Mouse (Mus musculus) intestine, embryonic 16.5 days (tissue): ENCODE measurements around the gene Ambra1. TPM values are rescaled to one million over a fixed set of nuclear protein-coding genes. Genes with fewer than 3 reads are reported as not detected.

Source experiments
- ATAC-seq: fragments of 200-750 bp; cut with Nextera tagmentation; 2 replicates; pipeline ENCODE4 v1.8.0; 2017; ENCODE audit warnings: moderate TSS enrichment, moderate library complexity
- H3K27ac ChIP-seq: fragments of 300-500 bp; sonication (generic); 2 replicates; pipeline ENCODE4 v1.5.1; 2014; ENCODE audit warnings: mild to moderate bottlenecking, low read length
- H3K27me3 ChIP-seq: fragments of 300-500 bp; sonication (generic); replicated peaks from 2 replicates; pipeline ENCODE4 v1.6.1; 2014; ENCODE audit warnings: low read length, control low read depth, mixed read lengths; ENCODE audit not compliant: control insufficient read depth, insufficient read depth
- H3K36me3 ChIP-seq: fragments of 300-500 bp; sonication (generic); 2 replicates; pipeline ENCODE4 v1.6.1; 2014; ENCODE audit warnings: low read length, control low read depth; ENCODE audit not compliant: control insufficient read depth, insufficient read depth
- H3K4me1 ChIP-seq: fragments of 300-500 bp; sonication (generic); 2 replicates; pipeline ENCODE4 v1.6.1; 2014; ENCODE audit warnings: low read length, control low read depth, mixed read lengths; ENCODE audit not compliant: control insufficient read depth, insufficient read depth
- H3K4me2 ChIP-seq: fragments of 300-500 bp; sonication (generic); 2 replicates; pipeline ENCODE4 v1.6.1; 2014; ENCODE audit warnings: low read depth, low read length, control low read depth
- H3K4me3 ChIP-seq: fragments of 300-500 bp; sonication (generic); 2 replicates; pipeline ENCODE4 v1.5.1; 2014; ENCODE audit warnings: mild to moderate bottlenecking, low read length
- H3K9ac ChIP-seq: fragments of 300-500 bp; sonication (generic); 2 replicates; pipeline ENCODE4 v1.6.1; 2014; ENCODE audit warnings: low read depth, low read length
- H3K9me3 ChIP-seq: fragments of 300-500 bp; sonication (generic); 2 replicates; pipeline ENCODE4 v1.6.1; 2016; ENCODE audit warnings: low read length, control low read depth; ENCODE audit not compliant: control insufficient read depth
- WGBS: fragments of 180-500 bp; shearing (Covaris S2); extraction: QIAGEN DNeasy Blood & Tissue Kit; methylation state at CpG from one replicate; pipeline ENCODE4 v1.1.7; 2014; 5-methylcytosine and 5-hydroxymethylcytosine counted together
- polyA plus RNA-seq: library from polyadenylated mRNA; unstranded; fragments of >200 nt; fragmentation: Nextera tagmentation; extraction: Ambion mirVana; gene quantifications from 2 replicates; pipeline ENCODE4 v1.2.1, GENCODE M21; 2015

Gene Ambra1
- polyA plus RNA-seq, 1 experiment from 2014 or later = 11.8 TPM

GRCm38 (mm10) chr2:91791621-91792020 is 61.7 kb downstream of the Ambra1 start:
- Histone ChIP-seq H3K9ac (no peak overlapping the region), H3K36me3 (no peaks in the 10 kb centered on the region), H3K27ac (no peak overlapping the region), H3K9me3 (no peaks in the 10 kb centered on the region), H3K27me3 (no peaks in the 10 kb centered on the region), H3K4me1 (0 out of 2 replicates have a peak, but pooled peaks cover 6% of the 10 kb centered on the region), H3K4me3 (no peak overlapping the region), H3K4me2 (no peak overlapping the region)
- 38% methylated on average over 2 of the region's 2 CpGs for WGBS
- no peak for ATAC-seq

- 83% methylated on average over 1 of the region's 1 CpGs for WGBS
- Histone ChIP-seq H3K27ac (no peak overlapping the region), H3K9me3 (no peaks in the 10 kb centered on the region), H3K36me3 (no peaks in the 10 kb centered on the region), H3K9ac (no peak overlapping the region), H3K4me2 (no peak overlapping the region), H3K4me3 (no peak overlapping the region), H3K27me3 (no peaks in the 10 kb centered on the region), H3K4me1 (0 out of 2 replicates have a peak, but pooled peaks cover 6% of the 10 kb centered on the region)
- ATAC-seq = no peak
Observed at GRCm38 (mm10) chr2:91792346-91792745, 62.4 kb downstream of the Ambra1 start.

GRCm38 (mm10) chr2:91794466-91794865 is 64.5 kb downstream of the Ambra1 start:
- ATAC-seq = no peak
- WGBS = 62% methylated on average over 2 of the region's 2 CpGs
- H3K9ac ChIP-seq = no peak overlapping the region

GRCm38 (mm10) chr2:91795091-91795490 is 65.2 kb downstream of the Ambra1 start:
- 79% methylated on average over 3 of the region's 3 CpGs for WGBS
- no peak overlapping the region for H3K9ac ChIP-seq
- H3K27ac ChIP-seq = no peak overlapping the region
- no peaks in the 10 kb centered on the region for H3K27me3 ChIP-seq
- no peak overlapping the region for H3K4me2 ChIP-seq
- no peaks in the 10 kb centered on the region for H3K9me3 ChIP-seq
- ATAC-seq = no peak
- H3K36me3 ChIP-seq = no peaks in the 10 kb centered on the region
- H3K4me3 ChIP-seq = no peak overlapping the region
- 0 out of 2 replicates have a peak, but pooled peaks cover 6% of the 10 kb centered on the region for H3K4me1 ChIP-seq

More at GRCm38 (mm10) chr2:91794466-91794865, 64.5 kb downstream of the Ambra1 start:
- H3K27me3 ChIP-seq = no peaks in the 10 kb centered on the region
- H3K9me3 ChIP-seq = no peaks in the 10 kb centered on the region
- no peak overlapping the region for H3K4me2 ChIP-seq
- 0 out of 2 replicates have a peak, but pooled peaks cover 6% of the 10 kb centered on the region for H3K4me1 ChIP-seq
- no peak overlapping the region for H3K27ac ChIP-seq
- no peak overlapping the region for H3K4me3 ChIP-seq
- no peaks in the 10 kb centered on the region for H3K36me3 ChIP-seq

GRCm38 (mm10) chr2:91811433-91811832 is 81.5 kb downstream of the Ambra1 start:
- 0 out of 2 replicates have a peak, but pooled peaks cover 3% of the 10 kb centered on the region for H3K36me3 ChIP-seq
- no peaks in the 10 kb centered on the region for H3K4me1 ChIP-seq
- no peak overlapping the region for H3K27ac ChIP-seq
- 85% methylated on average over 6 of the region's 6 CpGs for WGBS
- H3K9ac ChIP-seq = no peak overlapping the region
- no peak overlapping the region for H3K4me3 ChIP-seq
- peak; percentile 58; the same call in 1 of the 2 replicates for ATAC-seq
- H3K27me3 ChIP-seq = no peaks in the 10 kb centered on the region
- H3K4me2 ChIP-seq = no peak overlapping the region
- no peaks in the 10 kb centered on the region for H3K9me3 ChIP-seq

- Histone ChIP-seq H3K36me3 (0 out of 2 replicates have a peak, but pooled peaks cover 3% of the 10 kb centered on the region), H3K4me2 (no peak overlapping the region), H3K27me3 (no peaks in the 10 kb centered on the region), H3K9me3 (no peaks in the 10 kb centered on the region), H3K9ac (no peak overlapping the region), H3K4me1 (no peaks in the 10 kb centered on the region), H3K27ac (no peak overlapping the region), H3K4me3 (no peak overlapping the region)
- ATAC-seq = no peak
Observed at GRCm38 (mm10) chr2:91816741-91817140, 86.8 kb downstream of the Ambra1 start.

GRCm38 (mm10) chr2:91832227-91832626 is 102.3 kb downstream of the Ambra1 start:
- H3K9me3 ChIP-seq = no peaks in the 10 kb centered on the region
- H3K4me3 ChIP-seq = no peak overlapping the region
- no peaks in the 10 kb centered on the region for H3K27me3 ChIP-seq
- H3K27ac ChIP-seq = no peak overlapping the region
- H3K4me1 ChIP-seq = peaks cover 7% of the 10 kb centered on the region; the same call in 1 of the 2 replicates
- H3K9ac ChIP-seq = no peak overlapping the region
- peak; percentile 96 for ATAC-seq
- no peak overlapping the region for H3K4me2 ChIP-seq
- H3K36me3 ChIP-seq = no peaks in the 10 kb centered on the region

- no peak overlapping the region for H3K4me3 ChIP-seq
- no peak overlapping the region for H3K4me2 ChIP-seq
- no peaks in the 10 kb centered on the region for H3K27me3 ChIP-seq
- ATAC-seq = no peak
- 54% methylated on average over 1 of the region's 1 CpGs for WGBS
- peaks cover 7% of the 10 kb centered on the region; the same call in 1 of the 2 replicates for H3K4me1 ChIP-seq
- no peaks in the 10 kb centered on the region for H3K36me3 ChIP-seq
- H3K9me3 ChIP-seq = no peaks in the 10 kb centered on the region
- no peak overlapping the region for H3K9ac ChIP-seq
- no peak overlapping the region for H3K27ac ChIP-seq
Observed at GRCm38 (mm10) chr2:91834272-91834671, 104.3 kb downstream of the Ambra1 start.

- Histone ChIP-seq H3K9ac (no peak overlapping the region), H3K9me3 (no peaks in the 10 kb centered on the region), H3K27me3 (no peaks in the 10 kb centered on the region), H3K27ac (no peak overlapping the region), H3K4me1 (peaks cover 7% of the 10 kb centered on the region; the same call in 1 of the 2 replicates), H3K4me2 (no peak overlapping the region), H3K4me3 (no peak overlapping the region), H3K36me3 (no peaks in the 10 kb centered on the region)
- 56% methylated on average over 1 of the region's 1 CpGs for WGBS
- 0 out of 2 replicates have a peak, but pooled peaks have one; percentile 15 for ATAC-seq
Observed at GRCm38 (mm10) chr2:91835031-91835430, 105.1 kb downstream of the Ambra1 start.

GRCm38 (mm10) chr2:91835631-91836030 is 105.7 kb downstream of the Ambra1 start:
- Histone ChIP-seq H3K9me3 (no peaks in the 10 kb centered on the region), H3K4me2 (no peak overlapping the region), H3K36me3 (no peaks in the 10 kb centered on the region), H3K4me1 (peaks cover 7% of the 10 kb centered on the region; the same call in 1 of the 2 replicates), H3K9ac (no peak overlapping the region), H3K4me3 (no peak overlapping the region), H3K27ac (no peak overlapping the region), H3K27me3 (no peaks in the 10 kb centered on the region)
- WGBS = 91% methylated on average over 3 of the region's 3 CpGs
- no peak for ATAC-seq
